Mouse (Mus musculus) limb, embryonic 10.5 days (tissue): ENCODE measurements around the gene Sds. TPM values are rescaled to one million over a fixed set of nuclear protein-coding genes. Genes with fewer than 3 reads are reported as not detected.

Experiments used
- DNase-seq: peaks from one replicate; pipeline ENCODE4 v3.0.0-alpha.2; 2017; ENCODE audit warnings: low spot score
- H3K27ac ChIP-seq: fragments of 300-500 bp; sonication (generic); 2 replicates; pipeline ENCODE4 v1.5.1; 2016; ENCODE audit warnings: mild to moderate bottlenecking
- H3K27me3 ChIP-seq: fragments of 300-500 bp; sonication (generic); 2 replicates; pipeline ENCODE4 v1.6.1; 2016; ENCODE audit warnings: low read depth, mild to moderate bottlenecking; ENCODE audit not compliant: poor library complexity, severe bottlenecking
- H3K36me3 ChIP-seq: fragments of 300-500 bp; sonication (generic); 2 replicates; pipeline ENCODE4 v1.6.1; 2016; ENCODE audit warnings: mild to moderate bottlenecking, moderate library complexity
- H3K4me1 ChIP-seq: fragments of 300-500 bp; sonication (generic); 2 replicates; pipeline ENCODE4 v1.6.1; 2016
- H3K4me3 ChIP-seq: fragments of 300-500 bp; sonication (generic); 2 replicates; pipeline ENCODE4 v1.5.1; 2016; ENCODE audit warnings: mild to moderate bottlenecking, moderate library complexity
- H3K9me3 ChIP-seq: fragments of 300-500 bp; sonication (generic); replicated peaks from 2 replicates; pipeline ENCODE4 v1.6.1; 2016; ENCODE audit warnings: mild to moderate bottlenecking
- WGBS: fragments of 180-500 bp; shearing (Covaris S2); methylation state at CpG from one replicate; pipeline ENCODE4 v1.1.7; 2016; 5-methylcytosine and 5-hydroxymethylcytosine counted together
- polyA plus RNA-seq: library from polyadenylated mRNA; unstranded; fragments of >200 nt; fragmentation: Nextera tagmentation; extraction: Ambion mirVana; gene quantifications from 2 replicates; pipeline ENCODE4 v1.2.1, GENCODE M21; 2016

Gene Sds
- polyA plus RNA-seq, 1 experiment from 2014 or later: not detected

- Histone ChIP-seq H3K9me3 (no peaks in the 10 kb centered on the region), H3K4me3 (no peak overlapping the region; the same call in 1 of the 2 replicates), H3K4me1 (peaks cover 42% of the 10 kb centered on the region), H3K27ac (no peak overlapping the region), H3K36me3 (no peaks in the 10 kb centered on the region), H3K27me3 (peaks cover 100% of the 10 kb centered on the region)
- DNase-seq: peak; percentile 58
- WGBS: under 1% methylated on average over 44 of the region's 44 CpGs
Observed at GRCm38 (mm10) chr5:120435006-120435681, 41.2 kb upstream of the Sds start.

GRCm38 (mm10) chr5:120435731-120436501, 40.4 kb upstream of the Sds start:
- Histone ChIP-seq H3K27ac (0 out of 2 replicates have a peak overlapping the region, but pooled peaks have one; percentile 12), H3K4me3 (peak overlapping the region; percentile 47), H3K36me3 (no peaks in the 10 kb centered on the region), H3K9me3 (no peaks in the 10 kb centered on the region), H3K27me3 (peaks cover 100% of the 10 kb centered on the region), H3K4me1 (peaks cover 47% of the 10 kb centered on the region)
- under 1% methylated on average over 47 of the region's 47 CpGs for WGBS
- peak; percentile 56 for DNase-seq

GRCm38 (mm10) chr5:120436885-120437495, 39.3 kb upstream of the Sds start:
- Histone ChIP-seq H3K4me3 (no peak overlapping the region), H3K27ac (no peak overlapping the region), H3K4me1 (peaks cover 43% of the 10 kb centered on the region), H3K36me3 (no peaks in the 10 kb centered on the region), H3K27me3 (peaks cover 95% of the 10 kb centered on the region), H3K9me3 (no peaks in the 10 kb centered on the region)
- WGBS: under 1% methylated on average over 18 of the region's 18 CpGs
- peak; percentile 51 for DNase-seq

- WGBS: 1% methylated on average over 17 of the region's 17 CpGs
- H3K27ac ChIP-seq: 0 out of 2 replicates have a peak overlapping the region, but pooled peaks have one; percentile 42
- H3K4me3 ChIP-seq: peak overlapping the region; percentile 29
- peaks cover 41% of the 10 kb centered on the region for H3K4me1 ChIP-seq
- no peak for DNase-seq
- H3K27me3 ChIP-seq: peaks cover 95% of the 10 kb centered on the region
- no peaks in the 10 kb centered on the region for H3K9me3 ChIP-seq
- H3K36me3 ChIP-seq: no peaks in the 10 kb centered on the region
Observed at GRCm38 (mm10) chr5:120437539-120437938, 38.8 kb upstream of the Sds start.

GRCm38 (mm10) chr5:120437986-120438385, 38.3 kb upstream of the Sds start:
- H3K27ac ChIP-seq: 0 out of 2 replicates have a peak overlapping the region, but pooled peaks have one; percentile 42

GRCm38 (mm10) chr5:120438469-120438868, 37.9 kb upstream of the Sds start:
- Histone ChIP-seq H3K27me3 (peaks cover 95% of the 10 kb centered on the region), H3K4me3 (no peak overlapping the region; the same call in 1 of the 2 replicates), H3K27ac (no peak overlapping the region), H3K36me3 (no peaks in the 10 kb centered on the region), H3K9me3 (no peaks in the 10 kb centered on the region), H3K4me1 (peaks cover 41% of the 10 kb centered on the region)
- no peak for DNase-seq
- WGBS: 2% methylated on average over 13 of the region's 13 CpGs

More at GRCm38 (mm10) chr5:120437986-120438385, 38.3 kb upstream of the Sds start:
- peaks cover 41% of the 10 kb centered on the region for H3K4me1 ChIP-seq
- H3K27me3 ChIP-seq: peaks cover 95% of the 10 kb centered on the region
- 1% methylated on average over 33 of the region's 33 CpGs for WGBS
- DNase-seq: peak; percentile 56
- H3K36me3 ChIP-seq: no peaks in the 10 kb centered on the region
- no peaks in the 10 kb centered on the region for H3K9me3 ChIP-seq
- peak overlapping the region; percentile 29 for H3K4me3 ChIP-seq

- no peak overlapping the region for H3K4me3 ChIP-seq
- DNase-seq: peak; percentile 49
Observed at GRCm38 (mm10) chr5:120438991-120439710, 37.2 kb upstream of the Sds start.

GRCm38 (mm10) chr5:120439887-120440670, 36.2 kb upstream of the Sds start:
- Histone ChIP-seq H3K27me3 (peaks cover 95% of the 10 kb centered on the region), H3K36me3 (no peaks in the 10 kb centered on the region), H3K4me3 (peak overlapping the region; percentile 32), H3K4me1 (peaks cover 41% of the 10 kb centered on the region), H3K27ac (no peak overlapping the region), H3K9me3 (no peaks in the 10 kb centered on the region)
- peak; percentile 60 for DNase-seq
- WGBS: 2% methylated on average over 61 of the region's 61 CpGs

More at GRCm38 (mm10) chr5:120438991-120439710, 37.2 kb upstream of the Sds start:
- Histone ChIP-seq H3K36me3 (no peaks in the 10 kb centered on the region), H3K27me3 (peaks cover 95% of the 10 kb centered on the region), H3K9me3 (no peaks in the 10 kb centered on the region), H3K4me1 (peaks cover 41% of the 10 kb centered on the region), H3K27ac (no peak overlapping the region)
- 1% methylated on average over 27 of the region's 27 CpGs for WGBS

- Histone ChIP-seq H3K9me3 (no peaks in the 10 kb centered on the region), H3K4me1 (peaks cover 37% of the 10 kb centered on the region), H3K36me3 (no peaks in the 10 kb centered on the region), H3K4me3 (peak overlapping the region; percentile 32), H3K27me3 (peaks cover 95% of the 10 kb centered on the region), H3K27ac (no peak overlapping the region)
- 5% methylated on average over 13 of the region's 14 CpGs for WGBS
- peak; percentile 99 for DNase-seq
Observed at GRCm38 (mm10) chr5:120440733-120441132, 35.6 kb upstream of the Sds start.

- DNase-seq: no peak
- no peak overlapping the region for H3K4me3 ChIP-seq
- H3K36me3 ChIP-seq: no peaks in the 10 kb centered on the region
- H3K27me3 ChIP-seq: peaks cover 49% of the 10 kb centered on the region
- WGBS: 35% methylated on average over 13 of the region's 13 CpGs
- H3K9me3 ChIP-seq: no peaks in the 10 kb centered on the region
- peaks cover 5% of the 10 kb centered on the region for H3K4me1 ChIP-seq
- no peak overlapping the region for H3K27ac ChIP-seq
Observed at GRCm38 (mm10) chr5:120447305-120447704, 29.0 kb upstream of the Sds start.

- Histone ChIP-seq H3K36me3 (no peaks in the 10 kb centered on the region), H3K9me3 (no peaks in the 10 kb centered on the region), H3K4me3 (0 out of 2 replicates have a peak overlapping the region, but pooled peaks have one; percentile 15), H3K4me1 (peaks cover 14% of the 10 kb centered on the region), H3K27me3 (peaks cover 57% of the 10 kb centered on the region), H3K27ac (no peak overlapping the region)
- no peak for DNase-seq
- WGBS: 49% methylated on average over 14 of the region's 14 CpGs
Observed at GRCm38 (mm10) chr5:120454756-120455337, 21.5 kb upstream of the Sds start.
